In the genomic region with DNA sequence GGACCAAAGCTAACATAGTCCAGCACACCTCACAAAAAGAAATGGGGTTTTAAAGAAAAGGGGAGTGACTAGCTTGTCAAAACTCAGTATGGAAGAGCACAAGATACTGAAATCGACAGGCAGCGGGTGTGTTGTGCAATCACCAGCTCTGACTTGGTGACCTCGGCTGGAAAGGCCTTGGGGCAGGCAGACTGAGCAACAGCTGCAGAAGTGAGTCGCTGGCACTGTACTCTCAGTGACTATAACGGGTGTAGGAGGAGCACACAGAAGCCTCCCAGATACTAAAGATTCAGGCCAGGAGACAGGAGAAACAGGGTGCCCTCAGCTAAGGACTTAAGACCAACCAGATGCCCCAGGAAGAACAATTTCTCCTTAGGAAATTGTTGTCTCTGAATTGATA, we compare ENCODE assay signal across 13 mouse cellular contexts.
DNase-seq lines count a peak whose midpoint lies in the region.
"Had no signal": no experiment of that assay in that cellular context is flagged by ENCODE, and none has a peak within 500 bp of the region (broad histone marks: within the 10 kb centered on the region; RNA-seq: fewer than 3 reads in every experiment).

No protein-coding gene starts in this region.

- DNase-seq in gastrocnemius, postnatal 25 days = peak; percentile 6
- DNase-seq in gastrocnemius, postnatal 14 days = no peak
- DNase-seq in adrenal gland, adult (ENCODE audit: inconsistent age in 2 of 2, low spot score in 1 of 2) = peak; percentile 82 to 88
- peak; percentile 12 for DNase-seq in gonadal fat pad, adult 2 months (ENCODE audit: low read depth)
- DNase-seq in lung, postnatal 14 days = peak; percentile 19
- no peak for DNase-seq in urinary bladder, adult 18-20 months (ENCODE audit: low spot score in 2 of 2)
- no peak for DNase-seq in left cerebral cortex, adult 11 months (ENCODE audit: low spot score)
- no peak for DNase-seq in cerebellum, adult 11-12 months
- DNase-seq: cerebellum, postnatal 25 days; heart, postnatal 14 days; kidney, postnatal 10 days; spleen, adult 18-20 months; thymus, postnatal 36 days had no signal

- intact Hi-C loops in gastrocnemius, postnatal 14 days (cut with DNase I; ENCODE audit: low total_unique reads) = no loop called here

Comparison
In these comparisons a context has a peak if more than half of its experiments do, and no peak if none do; other contexts are left out.
1. DNase-seq: peak in gastrocnemius, postnatal 25 days (single experiment), adrenal gland, adult (2 of 2), gonadal fat pad, adult 2 months (single experiment) and lung, postnatal 14 days (single experiment); none in gastrocnemius, postnatal 14 days (single experiment), urinary bladder, adult 18-20 months (0 of 2), left cerebral cortex, adult 11 months (single experiment) and cerebellum, adult 11-12 months (single experiment).